Mouse (Mus musculus) liver, postnatal 0 days (tissue): ENCODE measurements around the gene Mto1. TPM values are rescaled to one million over a fixed set of nuclear protein-coding genes. Genes with fewer than 3 reads are reported as not detected.
A peak's percentile ranks its signal among the peaks of the same experiment; 100 is the strongest.

Experiments
- ATAC-seq: fragments of 200-750 bp; cut with Nextera tagmentation; 2 replicates; pipeline ENCODE4 v1.8.0; 2017; ENCODE audit warnings: mild to moderate bottlenecking, moderate library complexity
- DNase-seq: peaks from one replicate; pipeline ENCODE4 v3.0.0-alpha.2; 2016
- H3K27ac ChIP-seq: fragments of 300-500 bp; sonication (generic); 2 replicates; pipeline ENCODE4 v1.5.1; 2014; ENCODE audit warnings: antibody characterized with exemption, moderate library complexity, mild to moderate bottlenecking, low read depth
- H3K27me3 ChIP-seq: fragments of 300-500 bp; sonication (generic); 2 replicates; pipeline ENCODE4 v1.6.1; 2014; ENCODE audit warnings: low read length, control low read depth, mixed read lengths; ENCODE audit not compliant: insufficient read depth
- H3K36me3 ChIP-seq: fragments of 300-500 bp; sonication (generic); replicated peaks from 2 replicates; pipeline ENCODE4 v1.6.1; 2014; ENCODE audit warnings: mild to moderate bottlenecking, control low read depth, low read length, moderate library complexity, mixed read lengths; ENCODE audit not compliant: insufficient read depth
- H3K4me1 ChIP-seq: fragments of 300-500 bp; sonication (generic); 2 replicates; pipeline ENCODE4 v1.6.1; 2014; ENCODE audit warnings: antibody characterized with exemption, mild to moderate bottlenecking, control low read depth; ENCODE audit not compliant: insufficient read depth
- H3K4me2 ChIP-seq: fragments of 300-500 bp; sonication (generic); 2 replicates; pipeline ENCODE4 v1.6.1; 2014; ENCODE audit warnings: low read depth, mild to moderate bottlenecking, low read length, moderate library complexity, mixed read lengths
- H3K4me3 ChIP-seq: fragments of 300-500 bp; sonication (generic); 2 replicates; pipeline ENCODE4 v1.5.1; 2014; ENCODE audit warnings: low read depth, low read length
- H3K9ac ChIP-seq: fragments of 300-500 bp; sonication (generic); replicated peaks from 2 replicates; pipeline ENCODE4 v1.6.1; 2014; ENCODE audit warnings: mild to moderate bottlenecking, moderate library complexity
- H3K9me3 ChIP-seq: fragments of 300-500 bp; sonication (generic); 2 replicates; pipeline ENCODE4 v1.6.1; 2016; ENCODE audit warnings: mild to moderate bottlenecking, control low read depth, low read length, mixed read lengths
- CTCF ChIP-seq: sonication (generic); IDR thresholded peaks from 2 replicates; pipeline ENCODE4 v1.5.1; 2016; ENCODE audit warnings: antibody characterized with exemption, low read depth
- EP300 ChIP-seq: IDR thresholded peaks from 2 replicates; pipeline ENCODE4 v1.6.1; 2016; ENCODE audit warnings: antibody characterized with exemption, low read depth, mild to moderate bottlenecking
- WGBS: fragments of 180-500 bp; shearing (Covaris S2); extraction: QIAGEN DNeasy Blood & Tissue Kit; methylation state at CpG from one replicate; pipeline ENCODE4 v1.1.7; 2014; ENCODE audit not compliant: insufficient replicate concordance; 5-methylcytosine and 5-hydroxymethylcytosine counted together
- polyA plus RNA-seq: library from polyadenylated mRNA; unstranded; fragments of >200 nt; fragmentation: Nextera tagmentation; extraction: Ambion mirVana; gene quantifications from 2 replicates; pipeline ENCODE4 v1.2.1, GENCODE M21; 2015

Mto1 gene
- polyA plus RNA-seq, 1 experiment from 2014 or later = 11.5 TPM

DNA sequence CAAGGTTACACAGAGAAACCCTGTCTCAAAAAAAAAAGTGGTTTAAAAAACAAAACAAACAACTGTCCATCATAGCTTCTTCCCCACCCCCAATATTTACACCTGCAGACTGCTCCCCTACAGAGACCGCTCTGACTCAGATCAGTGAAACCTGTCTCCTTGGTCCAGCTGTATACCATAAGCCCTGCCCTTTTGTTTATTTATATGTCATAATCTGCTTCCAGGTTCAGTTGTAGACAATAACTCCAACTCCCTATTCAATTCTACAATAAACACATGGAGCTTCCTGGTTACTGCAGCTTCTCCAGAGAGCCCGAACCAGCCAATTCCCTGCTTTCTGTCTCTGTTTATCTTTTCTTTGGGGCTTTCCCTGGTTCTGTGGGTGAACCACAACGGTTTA lies 43.2 kb downstream of the Mto1 start:
- no peak overlapping the region for H3K4me3 ChIP-seq
- ATAC-seq (no peak), DNase-seq (no peak)
- 63% methylated on average over 3 of the region's 3 CpGs for WGBS
- H3K27ac ChIP-seq = no peak overlapping the region
- no peaks in the 10 kb centered on the region for H3K9me3 ChIP-seq
- H3K4me1 ChIP-seq = peaks cover 6% of the 10 kb centered on the region; the same call in 1 of the 2 replicates
- TF ChIP-seq EP300 = no peak
- no peaks in the 10 kb centered on the region for H3K27me3 ChIP-seq
- H3K36me3 ChIP-seq = no peaks in the 10 kb centered on the region
- H3K9ac ChIP-seq = no peak overlapping the region
- H3K4me2 ChIP-seq = no peak overlapping the region

GRCm38 (mm10) chr9:78492254-78492653 lies 44.2 kb downstream of the Mto1 start:
- ATAC-seq = no peak
- Histone ChIP-seq H3K27ac (no peak overlapping the region), H3K4me1 (peaks cover 6% of the 10 kb centered on the region; the same call in 1 of the 2 replicates), H3K4me3 (no peak overlapping the region), H3K27me3 (no peaks in the 10 kb centered on the region), H3K9ac (no peak overlapping the region), H3K9me3 (no peaks in the 10 kb centered on the region), H3K36me3 (no peaks in the 10 kb centered on the region), H3K4me2 (no peak overlapping the region)
- no peak for DNase-seq
- 75% methylated on average over 3 of the region's 3 CpGs for WGBS
- TF ChIP-seq CTCF (no peak), EP300 (no peak)

DNA sequence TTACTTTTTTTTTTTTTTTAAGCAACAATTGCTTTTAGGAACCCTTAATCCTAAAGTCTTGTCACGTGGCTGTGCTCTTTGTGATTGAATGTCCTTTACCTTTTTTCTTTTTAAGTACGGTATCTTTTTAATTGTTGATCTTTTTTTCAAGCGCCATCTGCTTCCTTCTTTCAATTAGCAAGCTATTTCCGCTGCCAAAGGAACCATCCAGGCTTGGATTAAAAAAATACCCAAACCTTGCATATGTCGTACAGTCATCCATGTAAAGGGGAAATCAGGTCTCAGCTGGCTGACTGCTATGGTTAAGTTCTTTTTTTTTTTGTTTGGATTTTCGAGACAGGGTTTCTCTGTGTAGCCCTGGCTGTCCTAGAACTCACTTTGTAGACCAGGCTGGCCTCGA lies 45.2 kb downstream of the Mto1 start:
- Histone ChIP-seq H3K9me3 (no peaks in the 10 kb centered on the region), H3K4me1 (peaks cover 6% of the 10 kb centered on the region; the same call in 1 of the 2 replicates), H3K27me3 (no peaks in the 10 kb centered on the region), H3K4me2 (no peak overlapping the region), H3K4me3 (no peak overlapping the region), H3K36me3 (no peaks in the 10 kb centered on the region), H3K9ac (no peak overlapping the region), H3K27ac (no peak overlapping the region)
- 82% methylated on average over 7 of the region's 7 CpGs for WGBS
- DNase-seq = no peak
- no peak for ATAC-seq
- TF ChIP-seq EP300 = no peak
- TF ChIP-seq CTCF = no peak

DNA sequence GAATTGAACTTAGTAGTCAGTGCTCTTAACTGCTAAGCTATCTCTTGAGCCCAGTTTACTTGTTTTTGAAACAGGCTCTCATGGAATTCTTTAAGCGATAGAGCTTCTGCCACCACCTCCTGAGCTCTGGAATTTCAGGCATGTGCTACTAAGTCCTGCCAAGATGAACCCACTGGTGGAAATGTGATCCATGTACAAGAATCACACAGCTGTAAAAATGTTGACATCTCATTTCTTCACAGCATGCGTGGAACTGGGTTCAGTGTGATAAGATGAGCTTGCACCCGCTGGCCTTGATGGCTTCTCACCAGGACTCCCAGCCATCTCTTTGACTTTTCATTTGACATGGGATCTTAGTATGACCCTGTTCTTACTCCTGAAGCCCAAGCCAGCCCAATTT lies 52.4 kb downstream of the Mto1 start:
- Histone ChIP-seq H3K36me3 (no peaks in the 10 kb centered on the region), H3K9me3 (no peaks in the 10 kb centered on the region), H3K4me3 (no peak overlapping the region), H3K4me2 (no peak overlapping the region), H3K4me1 (peaks cover 6% of the 10 kb centered on the region; the same call in 1 of the 2 replicates), H3K27me3 (no peaks in the 10 kb centered on the region), H3K27ac (no peak overlapping the region), H3K9ac (no peak overlapping the region)
- DNase-seq = no peak
- 81% methylated on average over 3 of the region's 3 CpGs for WGBS
- no peak for ATAC-seq
- TF ChIP-seq EP300 (no peak), CTCF (no peak)

- Histone ChIP-seq H3K36me3 (no peaks in the 10 kb centered on the region), H3K4me3 (no peak overlapping the region), H3K27ac (no peak overlapping the region), H3K9ac (no peak overlapping the region), H3K9me3 (no peaks in the 10 kb centered on the region), H3K4me1 (peaks cover 11% of the 10 kb centered on the region), H3K27me3 (no peaks in the 10 kb centered on the region), H3K4me2 (no peak overlapping the region)
- 78% methylated on average over 4 of the region's 4 CpGs for whole genome bisulfite sequencing
- no peak for DNase-seq
- TF ChIP-seq EP300 = no peak
- peak; percentile 23; the same call in 1 of the 2 replicates for TF ChIP-seq CTCF
- peak; percentile 26 for ATAC-seq
These were observed 53.3 kb downstream of the Mto1 start for GRCm38 (mm10) chr9:78501284-78501683.

GRCm38 (mm10) chr9:78503223-78504079 lies 55.4 kb downstream of the Mto1 start:
- DNase-seq = no peak
- Histone ChIP-seq H3K9me3 (no peaks in the 10 kb centered on the region), H3K9ac (no peak overlapping the region), H3K36me3 (no peaks in the 10 kb centered on the region), H3K4me2 (no peak overlapping the region), H3K4me3 (no peak overlapping the region), H3K27ac (no peak overlapping the region), H3K27me3 (no peaks in the 10 kb centered on the region), H3K4me1 (peaks cover 13% of the 10 kb centered on the region)
- no peak for ATAC-seq
- TF ChIP-seq EP300 (no peak), CTCF (no peak)
- WGBS = 35% methylated on average over 6 of the region's 6 CpGs
